Mouse (Mus musculus) lung, postnatal 36 days (tissue): ENCODE measurements at regions not wholly inside any gene's neighbourhood (a gene's known extent, or its start where the extent isn't known, plus 50 kb on each side); places are given as distances from the start of the nearest gene placed in this dataset.
A peak's percentile ranks its signal among the peaks of the same experiment; 100 is the strongest.

Experiments used
- DNase-seq: peaks from one replicate; pipeline ENCODE4 v3.0.0; 2022; ENCODE audit warnings: mixed read lengths

- peak; percentile 43 for DNase-seq
These were observed 236.3 kb upstream of the Pabpc6 start for GRCm38 (mm10) chr17:9905501-9906462.

- DNase-seq: peak; percentile 73
These were observed 235.0 kb upstream of the Pabpc6 start for GRCm38 (mm10) chr17:9904525-9904991.

GRCm38 (mm10) chr17:9903313-9903712 is 233.8 kb upstream of the Pabpc6 start:
- DNase-seq: no peak

GRCm38 (mm10) chr17:9896964-9897363 is 227.4 kb upstream of the Pabpc6 start:
- no peak for DNase-seq

- DNase-seq: no peak
These were observed 226.2 kb upstream of the Pabpc6 start for GRCm38 (mm10) chr17:9895686-9896082.

- DNase-seq: peak; percentile 95
These were observed 225.5 kb upstream of the Pabpc6 start for GRCm38 (mm10) chr17:9894828-9895685.

GRCm38 (mm10) chr17:9893966-9894365 is 224.4 kb upstream of the Pabpc6 start:
- DNase-seq: peak; percentile 58

- no peak for DNase-seq
These were observed 223.3 kb upstream of the Pabpc6 start for GRCm38 (mm10) chr17:9892776-9893175.

GRCm38 (mm10) chr17:9892141-9892540 is 222.6 kb upstream of the Pabpc6 start:
- DNase-seq: no peak

- DNase-seq: no peak
These were observed 219.0 kb upstream of the Pabpc6 start for GRCm38 (mm10) chr17:9888494-9888893.

- DNase-seq: no peak
These were observed 215.6 kb upstream of the Pabpc6 start for GRCm38 (mm10) chr17:9885110-9885509.

- DNase-seq: no peak
These were observed 213.2 kb upstream of the Pabpc6 start for GRCm38 (mm10) chr17:9882639-9883226.

GRCm38 (mm10) chr17:9879556-9880206 is 210.2 kb upstream of the Pabpc6 start:
- no peak for DNase-seq

- no peak for DNase-seq
These were observed 204.2 kb upstream of the Pabpc6 start for GRCm38 (mm10) chr17:9873695-9874094.

- DNase-seq: peak; percentile 47
These were observed 200.7 kb upstream of the Pabpc6 start for GRCm38 (mm10) chr17:9870237-9870636.

GRCm38 (mm10) chr17:9868747-9869281 is 199.3 kb upstream of the Pabpc6 start:
- peak; percentile 47 for DNase-seq

- no peak for DNase-seq
These were observed 194.7 kb upstream of the Pabpc6 start for GRCm38 (mm10) chr17:9864254-9864653.

- DNase-seq: no peak
These were observed 192.7 kb upstream of the Pabpc6 start for GRCm38 (mm10) chr17:9861923-9862854.

GRCm38 (mm10) chr17:9861346-9861745 is 191.8 kb upstream of the Pabpc6 start:
- DNase-seq: no peak

- no peak for DNase-seq
These were observed 179.2 kb upstream of the Pabpc6 start for GRCm38 (mm10) chr17:9848559-9849357.
